Mouse (Mus musculus): ENCODE measurements around the gene Trim80. TPM values are rescaled to one million over a fixed set of nuclear protein-coding genes. Genes with fewer than 3 reads are reported as not detected.
"Not testable (repeated sequence)": the region's sequence is repeated elsewhere in the genome, so short reads cannot be mapped to it uniquely, and the experiment has no call there.

Trim80 gene
- polyA plus RNA-seq, 1 experiment from 2014 or later: not detected

DNA sequence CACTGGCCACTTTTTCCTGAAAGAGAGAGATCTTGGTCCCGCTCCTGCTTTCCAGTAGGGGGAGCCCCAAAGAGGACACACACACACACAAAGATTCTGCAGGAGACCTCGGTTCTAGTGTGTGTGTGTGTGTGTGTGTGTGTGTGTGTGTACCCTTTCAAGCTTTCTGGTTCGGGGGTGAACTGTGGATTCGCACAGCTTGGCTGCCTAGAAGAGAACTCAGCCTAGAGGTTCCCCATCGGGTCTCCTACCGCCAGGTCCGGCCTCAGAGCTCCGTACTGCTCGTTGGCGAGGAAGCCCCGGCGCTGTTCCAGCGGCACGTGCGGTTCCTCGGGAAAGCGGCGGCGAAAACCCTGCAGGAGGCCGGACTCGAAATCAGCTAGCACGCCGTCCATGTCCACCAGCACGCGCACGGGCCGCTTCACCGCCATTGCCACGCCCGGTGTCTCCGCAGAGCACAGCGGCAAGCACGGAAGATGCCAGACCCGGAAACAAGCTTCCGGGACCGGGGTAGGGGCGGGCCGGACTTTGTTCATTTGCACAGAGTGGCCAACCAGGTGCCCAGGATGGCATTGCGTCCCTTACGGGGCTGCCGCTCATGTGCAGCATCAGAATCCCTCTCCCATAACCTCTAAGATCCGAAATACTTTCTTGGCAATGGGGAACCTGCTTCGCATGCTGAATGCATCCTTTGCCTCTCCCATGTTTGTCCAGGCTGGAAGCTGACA, 51.2 kb downstream of the Trim80 start, which contains the start of gene Nt5c:
TSS of gene Nt5c (minus strand) at position 507 of the 728 bp plus-strand sequence.
- peak within 1 kb of the TSS; percentile 75 for H3K9ac ChIP-seq (ENCODE audit: low read depth, low read length)
- 1% methylated on average over 43 of the region's 43 CpGs for WGBS
- H3K27me3 ChIP-seq (ENCODE audit: control insufficient read depth, insufficient read depth, low read length): no peaks in the 10 kb centered on the region
- no peaks in the 10 kb centered on the region for H3K9me3 ChIP-seq (ENCODE audit: control insufficient read depth, low read length)
- H3K4me2 ChIP-seq (replicated peaks; ENCODE audit: low read depth, low read length): peak within 1 kb of the TSS; percentile 83
- no peaks in the 10 kb centered on the region for H3K36me3 ChIP-seq (ENCODE audit: control insufficient read depth, insufficient read depth, low read length)
- peak within 1 kb of the TSS; percentile 72 for H3K4me3 ChIP-seq (ENCODE audit: low read depth, low read length)
- H3K27ac ChIP-seq (ENCODE audit: low read depth, low read length): peak within 1 kb of the TSS; percentile 74
- no peaks in the 10 kb centered on the region; the same call in 1 of the 2 replicates for H3K4me1 ChIP-seq (replicated peaks; ENCODE audit: control insufficient read depth, insufficient read depth, low read length)
- peak; percentile 89 for ATAC-seq (ENCODE audit: low FRiP score)
- DNase-seq (ENCODE audit: low spot score): peak; percentile 83

DNA sequence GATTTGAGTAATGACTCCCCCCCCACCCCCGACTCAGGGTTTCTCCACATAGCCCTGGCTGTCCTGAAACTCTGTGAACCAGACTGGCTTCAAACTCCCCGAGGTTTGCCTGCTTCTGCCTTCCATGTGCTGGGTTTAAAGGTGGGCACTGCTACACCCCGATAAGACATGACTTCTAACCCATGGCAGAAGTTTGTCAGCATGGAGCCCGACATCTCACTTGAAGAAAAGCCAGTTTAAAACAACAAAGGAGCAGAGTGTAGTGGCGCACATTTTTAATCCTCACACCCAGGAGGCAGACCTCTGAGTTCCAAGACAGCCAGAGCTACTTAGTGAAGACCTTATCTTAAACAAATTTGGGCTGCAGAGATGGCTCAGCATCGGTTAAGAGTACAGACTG, 52.0 kb downstream of the Trim80 start:
- H3K9ac ChIP-seq (ENCODE audit: low read depth, low read length): no peak overlapping the region
- H3K4me3 ChIP-seq (ENCODE audit: low read depth, low read length): no peak overlapping the region

GRCm38 (mm10) chr11:115496559-115496958, 56.2 kb downstream of the Trim80 start:
- not testable (repeated sequence) for H3K27ac ChIP-seq (ENCODE audit: low read depth, low read length); H3K27me3 ChIP-seq (ENCODE audit: control insufficient read depth, insufficient read depth, low read length); ATAC-seq (ENCODE audit: low FRiP score); H3K4me1 ChIP-seq (replicated peaks; ENCODE audit: control insufficient read depth, insufficient read depth, low read length); DNase-seq (ENCODE audit: low spot score); H3K9me3 ChIP-seq (ENCODE audit: control insufficient read depth, low read length); H3K4me3 ChIP-seq (ENCODE audit: low read depth, low read length); H3K4me2 ChIP-seq (replicated peaks; ENCODE audit: low read depth, low read length); H3K9ac ChIP-seq (ENCODE audit: low read depth, low read length)
- H3K36me3 ChIP-seq (ENCODE audit: control insufficient read depth, insufficient read depth, low read length): peaks cover 13% of the 10 kb centered on the region; the same call in 1 of the 2 replicates
- 89% methylated on average over 9 of the region's 9 CpGs for WGBS

More for the DNA sequence above, 52.0 kb downstream of the Trim80 start:
- Histone ChIP-seq H3K27ac (ENCODE audit: low read depth, low read length) (no peak overlapping the region), H3K4me2 (replicated peaks; ENCODE audit: low read depth, low read length) (peak overlapping the region; percentile 83), H3K4me1 (replicated peaks; ENCODE audit: control insufficient read depth, insufficient read depth, low read length) (no peaks in the 10 kb centered on the region; the same call in 1 of the 2 replicates), H3K9me3 (ENCODE audit: control insufficient read depth, low read length) (no peaks in the 10 kb centered on the region), H3K36me3 (ENCODE audit: control insufficient read depth, insufficient read depth, low read length) (no peaks in the 10 kb centered on the region), H3K27me3 (ENCODE audit: control insufficient read depth, insufficient read depth, low read length) (no peaks in the 10 kb centered on the region)
- WGBS: 42% methylated on average over 6 of the region's 6 CpGs
- DNase-seq (ENCODE audit: low spot score): no peak
- ATAC-seq (ENCODE audit: low FRiP score): no peak

Other genes with a start within 250 kb of the Trim80 start
- 0.25 and 0.43 TPM in 2 replicates for gene Grin2c, start 173.3 kb upstream of the Trim80 start, polyA plus RNA-seq (2014; fragmentation: Nextera tagmentation; extraction: Ambion mirVana)
- 11.6 and 14.9 TPM in 2 replicates for gene Fdxr, start 163.5 kb upstream of the Trim80 start, polyA plus RNA-seq (2014; fragmentation: Nextera tagmentation; extraction: Ambion mirVana)
- gene Fads6, start 142.9 kb upstream of the Trim80 start, polyA plus RNA-seq (2014; fragmentation: Nextera tagmentation; extraction: Ambion mirVana): 0.40 and 0.52 TPM in 2 replicates
- gene Otop2, start 133.4 kb upstream of the Trim80 start, polyA plus RNA-seq (2014; fragmentation: Nextera tagmentation; extraction: Ambion mirVana): not detected in 2 replicates
- 0.05 TPM in 1 of 2 replicates, not detected in the other for gene Ush1g, start 118.5 kb upstream of the Trim80 start, polyA plus RNA-seq (2014; fragmentation: Nextera tagmentation; extraction: Ambion mirVana)
- gene Otop3, start 105.8 kb upstream of the Trim80 start, polyA plus RNA-seq (2014; fragmentation: Nextera tagmentation; extraction: Ambion mirVana): 0.15 and 0.20 TPM in 2 replicates
- gene Hid1, start 72.8 kb upstream of the Trim80 start, polyA plus RNA-seq (2014; fragmentation: Nextera tagmentation; extraction: Ambion mirVana): 10.9 and 15.3 TPM in 2 replicates
- gene Cdr2l, start 58.6 kb upstream of the Trim80 start, polyA plus RNA-seq (2014; fragmentation: Nextera tagmentation; extraction: Ambion mirVana): 19.0 and 20.0 TPM in 2 replicates
- 226 and 243 TPM in 2 replicates for gene Mrpl58, start 36.8 kb upstream of the Trim80 start, polyA plus RNA-seq (2014; fragmentation: Nextera tagmentation; extraction: Ambion mirVana)
- gene Atp5h, start 20.6 kb upstream of the Trim80 start, polyA plus RNA-seq (2014; fragmentation: Nextera tagmentation; extraction: Ambion mirVana): 899 and 905 TPM in 2 replicates
- gene Kctd2, start 20.4 kb upstream of the Trim80 start, polyA plus RNA-seq (2014; fragmentation: Nextera tagmentation; extraction: Ambion mirVana): 21.0 and 27.5 TPM in 2 replicates
- 0.11 TPM in 1 of 2 replicates, not detected in the other for gene Slc16a5, start 21.9 kb downstream of the Trim80 start, polyA plus RNA-seq (2014; fragmentation: Nextera tagmentation; extraction: Ambion mirVana)
- gene Armc7, start 35.1 kb downstream of the Trim80 start, polyA plus RNA-seq (2014; fragmentation: Nextera tagmentation; extraction: Ambion mirVana): 7.5 and 9.0 TPM in 2 replicates
- 75.8 and 84.6 TPM in 2 replicates for gene Nt5c, start 51.3 kb downstream of the Trim80 start, polyA plus RNA-seq (2014; fragmentation: Nextera tagmentation; extraction: Ambion mirVana)
- gene Jpt1, start 73.8 kb downstream of the Trim80 start, polyA plus RNA-seq (2014; fragmentation: Nextera tagmentation; extraction: Ambion mirVana): 990 and 1,006 TPM in 2 replicates
- 1,523 and 1,527 TPM in 2 replicates for gene Sumo2, start 95.7 kb downstream of the Trim80 start, polyA plus RNA-seq (2014; fragmentation: Nextera tagmentation; extraction: Ambion mirVana)
- gene Nup85, start 123.9 kb downstream of the Trim80 start, polyA plus RNA-seq (2014; fragmentation: Nextera tagmentation; extraction: Ambion mirVana): 156 and 175 TPM in 2 replicates
- gene Mrps7, start 163.4 kb downstream of the Trim80 start, polyA plus RNA-seq (2014; fragmentation: Nextera tagmentation; extraction: Ambion mirVana): 93.3 and 105 TPM in 2 replicates
- gene Gga3, start 163.5 kb downstream of the Trim80 start, polyA plus RNA-seq (2014; fragmentation: Nextera tagmentation; extraction: Ambion mirVana): 24.7 and 25.1 TPM in 2 replicates
- 14.2 and 17.7 TPM in 2 replicates for gene Mif4gd, start 172.4 kb downstream of the Trim80 start, polyA plus RNA-seq (2014; fragmentation: Nextera tagmentation; extraction: Ambion mirVana)
- gene Slc25a19, start 187.8 kb downstream of the Trim80 start, polyA plus RNA-seq (2014; fragmentation: Nextera tagmentation; extraction: Ambion mirVana): 24.9 and 27.1 TPM in 2 replicates

All from hindbrain, embryonic 11.5 days (tissue).